Mouse (Mus musculus): ENCODE results near the gene Rnf144b. TPM values are rescaled to one million over a fixed set of nuclear protein-coding genes. Genes with fewer than 3 reads are reported as not detected.

Gene Rnf144b
- total RNA-seq, 2 experiments from 2014 or later = 9.5 to 14.4 TPM

GRCm38 (mm10) chr13:47170026-47170425 lies 47.6 kb downstream of the Rnf144b start:
- no peak for DNase-seq
- intact Hi-C loops (cut with DNase I; ENCODE audit: low total_unique reads) = no loop called here

- intact Hi-C loops (cut with DNase I; ENCODE audit: low total_unique reads) = no loop called here
- no peak for DNase-seq
Measured at GRCm38 (mm10) chr13:47170811-47171555, 48.5 kb downstream of the Rnf144b start.

GRCm38 (mm10) chr13:47172891-47173290 lies 50.4 kb downstream of the Rnf144b start:
- no peak for DNase-seq
- intact Hi-C loops (cut with DNase I; ENCODE audit: low total_unique reads) = no loop called here

GRCm38 (mm10) chr13:47178182-47178581 lies 55.7 kb downstream of the Rnf144b start:
- peak; percentile 46 for DNase-seq
- intact Hi-C loops (cut with DNase I; ENCODE audit: low total_unique reads) = no loop called here

- intact Hi-C loops (cut with DNase I; ENCODE audit: low total_unique reads) = no loop called here
- no peak for DNase-seq
Measured at GRCm38 (mm10) chr13:47180776-47181175, 58.3 kb downstream of the Rnf144b start.

GRCm38 (mm10) chr13:47182366-47182765 lies 59.9 kb downstream of the Rnf144b start:
- no peak for DNase-seq
- intact Hi-C loops (cut with DNase I; ENCODE audit: low total_unique reads) = no loop called here

GRCm38 (mm10) chr13:47183033-47183730 lies 60.7 kb downstream of the Rnf144b start:
- intact Hi-C loops (cut with DNase I; ENCODE audit: low total_unique reads) = no loop called here
- DNase-seq = no peak

- peak; percentile 29 for DNase-seq
- intact Hi-C loops (cut with DNase I; ENCODE audit: low total_unique reads) = no loop called here
Measured at GRCm38 (mm10) chr13:47183771-47184170, 61.3 kb downstream of the Rnf144b start.

- no peak for DNase-seq
- intact Hi-C loops (cut with DNase I; ENCODE audit: low total_unique reads) = no loop called here
Measured at GRCm38 (mm10) chr13:47187836-47188235, 65.4 kb downstream of the Rnf144b start.

- intact Hi-C loops (cut with DNase I; ENCODE audit: low total_unique reads) = no loop called here
- DNase-seq = no peak
Measured at GRCm38 (mm10) chr13:47189971-47190370, 67.5 kb downstream of the Rnf144b start.

- no peak for DNase-seq
- intact Hi-C loops (cut with DNase I; ENCODE audit: low total_unique reads) = no loop called here
Measured at GRCm38 (mm10) chr13:47192200-47192599, 69.7 kb downstream of the Rnf144b start.

GRCm38 (mm10) chr13:47192771-47193170 lies 70.3 kb downstream of the Rnf144b start:
- DNase-seq = no peak
- intact Hi-C loops (cut with DNase I; ENCODE audit: low total_unique reads) = no loop called here

GRCm38 (mm10) chr13:47193326-47194153 lies 71.1 kb downstream of the Rnf144b start:
- intact Hi-C loops (cut with DNase I; ENCODE audit: low total_unique reads) = no loop called here
- peak; percentile 55 for DNase-seq

GRCm38 (mm10) chr13:47194695-47195094 lies 72.2 kb downstream of the Rnf144b start:
- no peak for DNase-seq
- intact Hi-C loops (cut with DNase I; ENCODE audit: low total_unique reads) = no loop called here

- intact Hi-C loops (cut with DNase I; ENCODE audit: low total_unique reads) = no loop called here
- no peak for DNase-seq
Measured at GRCm38 (mm10) chr13:47195491-47195890, 73.0 kb downstream of the Rnf144b start.

GRCm38 (mm10) chr13:47200011-47200670 lies 77.7 kb downstream of the Rnf144b start:
- intact Hi-C loops (cut with DNase I; ENCODE audit: low total_unique reads) = no loop called here
- DNase-seq = peak; percentile 32

GRCm38 (mm10) chr13:47201962-47202624 lies 79.6 kb downstream of the Rnf144b start:
- no peak for DNase-seq
- intact Hi-C loops (cut with DNase I; ENCODE audit: low total_unique reads) = no loop called here

- DNase-seq = no peak
- intact Hi-C loops (cut with DNase I; ENCODE audit: low total_unique reads) = no loop called here
Measured at GRCm38 (mm10) chr13:47210496-47210895, 88.0 kb downstream of the Rnf144b start.

- no peak for DNase-seq
- intact Hi-C loops (cut with DNase I; ENCODE audit: low total_unique reads) = no loop called here
Measured at GRCm38 (mm10) chr13:47210992-47211391, 88.5 kb downstream of the Rnf144b start.

Data from gastrocnemius, postnatal 14 days (tissue).